Mouse (Mus musculus) heart, adult 2 months (tissue): ENCODE data around the gene Fhl2. TPM values are rescaled to one million over a fixed set of nuclear protein-coding genes. Genes with fewer than 3 reads are reported as not detected.

Experiments used
- DNase-seq, 2 experiments: peaks; one replicate each; pipeline ENCODE4 v3.0.0; 2021
- H3K27ac ChIP-seq: fragments of 200-600 bp; 2 replicates; pipeline ENCODE4 v1.8.1; 2022
- H3K27me3 ChIP-seq: fragments of 200-500 bp; 2 replicates; pipeline ENCODE4 v1.6.1; 2012; ENCODE audit warnings: mild to moderate bottlenecking, low read length, inconsistent platforms, mixed read lengths; ENCODE audit not compliant: control insufficient read depth, insufficient read depth
- H3K36me3 ChIP-seq: fragments of 200-500 bp; 2 replicates; pipeline ENCODE4 v1.6.1; 2012; ENCODE audit warnings: low read length, inconsistent platforms; ENCODE audit not compliant: control insufficient read depth, insufficient read depth
- H3K4me1 ChIP-seq: fragments of 200-500 bp; 2 replicates; pipeline ENCODE4 v1.6.1; 2011; ENCODE audit warnings: low read length; ENCODE audit not compliant: control insufficient read depth, insufficient read depth
- H3K4me3 ChIP-seq: fragments of 200-600 bp; 2 replicates; pipeline ENCODE4 v1.8.1; 2022
- H3K79me2 ChIP-seq: fragments of 200-500 bp; replicated peaks from 2 replicates; pipeline ENCODE4 v1.6.1; 2012; ENCODE audit warnings: mild to moderate bottlenecking, inconsistent platforms, low read length, moderate library complexity, mixed read lengths; ENCODE audit not compliant: control insufficient read depth, insufficient read depth
- H3K9ac ChIP-seq: fragments of 200-500 bp; 2 replicates; pipeline ENCODE4 v1.6.1; 2012; ENCODE audit warnings: low read depth, mild to moderate bottlenecking, control low read depth, inconsistent platforms, low read length, mixed read lengths
- CTCF ChIP-seq: fragments of 200-600 bp; IDR thresholded peaks from 2 replicates; pipeline ENCODE4 v1.8.1; 2022; ENCODE audit warnings: antibody characterized with exemption, mild to moderate bottlenecking, moderate library complexity
- EP300 ChIP-seq: fragments of 200-500 bp; IDR thresholded peaks from 2 replicates; pipeline ENCODE4 v1.6.1; 2011; ENCODE audit warnings: low read depth, low read length, control low read depth; ENCODE audit not compliant: insufficient read depth
- POLR2A ChIP-seq: fragments of 200-500 bp; IDR thresholded peaks from 2 replicates; pipeline ENCODE4 v1.6.1; 2011; ENCODE audit warnings: mild to moderate bottlenecking, low read depth, low read length, control low read depth; ENCODE audit not compliant: insufficient read depth
- WGBS: fragments of 180-500 bp; shearing (Covaris S2); methylation state at CpG from one replicate; pipeline ENCODE4 v1.1.7; 2018; 5-methylcytosine and 5-hydroxymethylcytosine counted together
- intact Hi-C: fragments of 180-260 bp; cut with DNase I; formaldehyde crosslinking; loops from one replicate; pipeline ENCODE4 v1.15.1; 2025
- polyA plus RNA-seq: library from polyadenylated mRNA; depleted of rRNA; stranded (reverse); fragments of >200 nt; gene quantifications from 2 replicates; pipeline ENCODE4 v1.2.3, GENCODE M21; 2012
- total RNA-seq, 2 experiments: library from RNA; stranded (reverse); gene quantifications; 2 replicates each; pipeline ENCODE4 v1.2.3; 2021

The Fhl2 gene
- total and polyA plus RNA-seq, 3 experiments, result 1,721 to 1,853 (median 1,764) TPM

DNA sequence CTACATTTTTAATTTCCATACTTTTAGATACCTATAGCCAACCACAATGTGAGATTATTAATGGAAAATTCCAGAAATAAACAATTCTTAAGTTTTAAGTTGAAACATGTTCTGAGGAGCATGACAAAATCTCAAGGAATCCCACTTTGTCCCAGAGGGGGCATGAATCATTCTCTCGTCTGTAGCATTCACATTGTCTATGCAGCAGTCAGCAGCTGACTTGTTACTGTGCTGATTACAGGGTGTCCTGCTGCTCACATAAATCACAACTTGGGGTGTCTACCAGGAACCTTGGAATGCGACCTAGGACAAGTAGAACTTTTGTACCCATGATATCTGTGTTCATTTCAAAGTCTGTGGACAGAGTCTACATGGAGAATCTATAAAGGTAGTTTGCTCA, 49.3 kb downstream of the Fhl2 start:
- Histone ChIP-seq H3K36me3 (peaks cover 56% of the 10 kb centered on the region), H3K4me1 (peaks cover 7% of the 10 kb centered on the region), H3K9ac (0 out of 2 replicates have a peak overlapping the region, but pooled peaks have one; percentile 30), H3K4me3 (no peak overlapping the region), H3K79me2 (no peaks in the 10 kb centered on the region), H3K27me3 (no peaks in the 10 kb centered on the region), H3K27ac (peak overlapping the region; percentile 12)
- peak in 1 of 2 experiments; percentile 12 for DNase-seq
- TF ChIP-seq EP300 (no peak), CTCF (no peak), POLR2A (0 out of 2 replicates have a peak, but pooled peaks have one; percentile 14)
- WGBS, result 47% methylated on average over 2 of the region's 2 CpGs
- intact Hi-C loops, result no loop called here

DNA sequence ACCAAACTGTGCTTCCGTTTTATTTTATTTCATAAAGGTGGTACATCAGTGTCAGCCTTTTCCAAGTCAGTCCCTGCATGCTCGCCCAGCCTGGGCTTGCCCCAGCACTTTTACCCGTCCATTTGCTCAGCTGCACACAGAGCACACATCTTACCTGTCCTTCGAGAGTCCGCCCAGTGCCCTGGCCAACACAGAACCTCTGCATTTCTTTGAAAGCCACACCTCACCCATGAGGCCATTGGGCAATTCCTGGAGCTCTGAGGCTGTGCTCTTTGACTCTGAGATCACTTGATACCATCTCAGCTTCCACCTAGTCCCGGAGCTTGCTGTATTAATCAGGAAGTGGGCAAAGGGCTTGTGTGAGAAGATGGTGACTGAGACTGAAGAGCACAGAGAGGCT, 51.4 kb downstream of the Fhl2 start:
- peak overlapping the region; percentile 23; the same call in 1 of the 2 replicates for H3K27ac ChIP-seq
- H3K79me2 ChIP-seq, result no peaks in the 10 kb centered on the region
- no peaks in the 10 kb centered on the region for H3K27me3 ChIP-seq
- TF ChIP-seq CTCF (no peak), POLR2A (0 out of 2 replicates have a peak, but pooled peaks have one; percentile 33), EP300 (peak; percentile 70; the same call in 1 of the 2 replicates)
- H3K36me3 ChIP-seq, result peaks cover 52% of the 10 kb centered on the region
- DNase-seq, result peak in 1 of 2 experiments; percentile 22
- H3K4me1 ChIP-seq, result peaks cover 13% of the 10 kb centered on the region
- H3K9ac ChIP-seq, result no peak overlapping the region
- intact Hi-C loops, result no loop called here
- H3K4me3 ChIP-seq, result no peak overlapping the region
- 61% methylated on average over 6 of the region's 6 CpGs for WGBS

DNA sequence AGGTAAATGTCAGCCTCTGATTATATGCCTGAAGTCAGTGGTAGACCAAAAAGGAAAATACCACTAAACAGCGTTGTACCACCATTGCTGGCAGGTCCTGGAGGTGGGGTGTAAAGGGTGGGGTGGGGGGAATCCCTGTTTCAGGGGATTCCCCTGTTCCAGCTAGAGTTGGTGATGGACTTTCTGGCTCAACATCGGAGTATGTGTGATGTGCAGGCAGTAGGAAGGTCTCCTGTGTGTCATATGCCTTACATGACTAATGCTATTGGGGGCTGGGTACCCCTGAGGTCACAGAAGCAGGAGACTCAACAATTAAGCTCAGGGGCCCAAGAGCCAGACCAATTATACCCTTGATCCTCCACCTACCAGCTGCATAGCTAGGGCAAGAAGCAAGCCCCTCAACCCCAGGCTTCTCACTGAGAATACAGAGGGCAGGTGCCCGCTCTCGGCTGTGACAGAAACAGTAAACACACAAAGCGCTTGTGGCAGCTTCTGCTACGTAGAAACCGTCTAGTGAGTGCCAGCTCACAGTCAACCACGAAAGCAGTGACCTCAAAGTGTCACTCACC, 52.4 kb downstream of the Fhl2 start:
- H3K27ac ChIP-seq, result no peak overlapping the region; the same call in 1 of the 2 replicates

DNA sequence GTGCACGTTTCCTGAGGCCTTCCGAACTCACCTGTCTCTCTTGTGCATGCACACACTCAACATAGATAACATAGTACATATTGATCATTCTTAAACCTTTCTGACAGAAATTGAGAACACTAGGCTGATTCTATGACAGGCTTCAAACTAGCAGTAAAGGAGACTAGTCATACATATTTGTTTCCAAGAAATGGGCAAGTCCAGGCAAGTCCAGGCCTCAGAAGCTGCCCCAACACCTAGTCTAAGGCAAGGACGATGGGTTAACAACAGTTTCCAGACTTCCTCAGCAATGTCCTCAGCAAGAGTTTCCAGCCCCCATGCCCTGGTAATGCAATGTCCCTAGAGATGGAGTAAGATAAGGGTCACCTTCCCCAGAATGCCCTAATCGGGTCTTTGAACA, 53.0 kb downstream of the Fhl2 start:
- TF ChIP-seq CTCF (no peak), POLR2A (0 out of 2 replicates have a peak, but pooled peaks have one; percentile 24), EP300 (0 out of 2 replicates have a peak, but pooled peaks have one; percentile 2)
- Histone ChIP-seq H3K9ac (no peak overlapping the region), H3K36me3 (peaks cover 40% of the 10 kb centered on the region), H3K4me1 (peaks cover 13% of the 10 kb centered on the region), H3K27ac (no peak overlapping the region; the same call in 1 of the 2 replicates), H3K79me2 (no peaks in the 10 kb centered on the region), H3K4me3 (no peak overlapping the region), H3K27me3 (no peaks in the 10 kb centered on the region)
- DNase-seq, result peak in 1 of 2 experiments; percentile 12
- 69% methylated on average over 4 of the region's 4 CpGs for WGBS
- intact Hi-C loops, result no loop called here

More for the DNA sequence above, 52.4 kb downstream of the Fhl2 start:
- intact Hi-C loops, result no loop called here
- no peaks in the 10 kb centered on the region for H3K27me3 ChIP-seq
- H3K4me1 ChIP-seq, result peaks cover 13% of the 10 kb centered on the region
- H3K9ac ChIP-seq, result peak overlapping the region; percentile 5
- TF ChIP-seq CTCF (no peak), EP300 (peak; percentile 79), POLR2A (no peak; the same call in 1 of the 2 replicates)
- H3K36me3 ChIP-seq, result peaks cover 44% of the 10 kb centered on the region
- no peaks in the 10 kb centered on the region for H3K79me2 ChIP-seq
- WGBS, result 73% methylated on average over 8 of the region's 8 CpGs
- H3K4me3 ChIP-seq, result no peak overlapping the region
- peak in 1 of 2 experiments; percentile 19 for DNase-seq

DNA sequence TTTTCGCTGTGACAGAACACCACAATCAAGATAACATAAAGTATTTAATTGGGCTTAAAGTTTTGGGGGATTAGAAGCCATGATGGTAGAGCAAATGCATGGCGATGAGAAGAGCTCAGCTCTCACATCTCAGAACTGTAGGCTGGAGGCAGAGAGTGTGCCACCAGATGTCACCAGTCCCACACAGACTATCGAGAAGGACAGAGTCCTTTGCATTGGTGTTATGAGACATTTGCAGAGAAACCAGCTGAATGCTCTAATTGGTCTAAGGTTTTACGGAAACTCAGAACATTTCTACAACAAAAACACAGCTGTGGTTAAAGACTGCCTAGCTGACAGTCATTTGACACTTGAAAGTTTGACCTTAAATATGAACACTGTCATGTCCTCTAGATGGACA, 53.5 kb downstream of the Fhl2 start:
- H3K9ac ChIP-seq, result no peak overlapping the region
- peaks cover 34% of the 10 kb centered on the region for H3K36me3 ChIP-seq
- intact Hi-C loops, result no loop called here
- H3K4me1 ChIP-seq, result peaks cover 11% of the 10 kb centered on the region
- H3K4me3 ChIP-seq, result no peak overlapping the region
- H3K27ac ChIP-seq, result no peak overlapping the region; the same call in 1 of the 2 replicates
- no peaks in the 10 kb centered on the region for H3K27me3 ChIP-seq
- WGBS, result 61% methylated on average over 4 of the region's 4 CpGs
- no peak for DNase-seq
- H3K79me2 ChIP-seq, result no peaks in the 10 kb centered on the region
- no peak for TF ChIP-seq EP300
- peak; percentile 63 for TF ChIP-seq CTCF

DNA sequence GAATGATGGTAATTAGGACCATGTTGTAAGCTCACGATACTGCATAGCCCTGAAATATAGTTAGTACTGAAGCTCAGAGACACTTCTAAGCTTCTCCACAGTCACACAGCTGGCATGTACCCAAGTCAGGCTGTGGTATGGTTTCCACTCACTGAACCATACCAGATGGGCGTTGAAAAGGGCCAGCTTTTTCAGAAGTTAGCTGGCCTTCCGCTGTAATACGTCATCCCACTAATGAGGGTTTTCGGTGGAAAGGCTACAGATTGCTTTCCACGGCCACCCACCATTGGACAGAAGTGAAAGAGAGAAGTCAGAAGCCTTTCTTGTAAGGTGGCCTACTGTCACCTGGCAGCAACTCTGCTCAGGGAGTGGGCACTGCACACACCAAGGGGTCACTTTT, 53.9 kb downstream of the Fhl2 start:
- no peak for DNase-seq
- H3K27ac ChIP-seq, result no peak overlapping the region
- H3K9ac ChIP-seq, result no peak overlapping the region
- peaks cover 31% of the 10 kb centered on the region for H3K36me3 ChIP-seq
- H3K4me3 ChIP-seq, result no peak overlapping the region
- no peak for TF ChIP-seq POLR2A
- TF ChIP-seq EP300, result no peak
- no peak for TF ChIP-seq CTCF
- no peaks in the 10 kb centered on the region for H3K79me2 ChIP-seq
- intact Hi-C loops, result no loop called here
- peaks cover 11% of the 10 kb centered on the region for H3K4me1 ChIP-seq
- no peaks in the 10 kb centered on the region for H3K27me3 ChIP-seq
- WGBS, result 66% methylated on average over 6 of the region's 6 CpGs
